Mouse (Mus musculus): Measurements from ENCODE around the gene Haus4. TPM values are rescaled to one million over a fixed set of nuclear protein-coding genes. Genes with fewer than 3 reads are reported as not detected.

Gene Haus4
- total RNA-seq, 1 experiment from 2014 or later, result 76.0 TPM

GRCm38 (mm10) chr14:54528007-54528393 lies 26.4 kb downstream of the Haus4 start:
- ATAC-seq (replicated peaks in 1 of 2; ENCODE audit: insufficient read depth in 1 of 2, low FRiP score in 2 of 2, low TSS enrichment in 1 of 2, low read depth in 1 of 2, poor library complexity in 2 of 2, severe bottlenecking in 2 of 2), result no peak

- no peak for ATAC-seq (replicated peaks in 1 of 2; ENCODE audit: insufficient read depth in 1 of 2, low FRiP score in 2 of 2, low TSS enrichment in 1 of 2, low read depth in 1 of 2, poor library complexity in 2 of 2, severe bottlenecking in 2 of 2)
These were observed 27.0 kb downstream of the Haus4 start for GRCm38 (mm10) chr14:54527227-54528006.

DNA sequence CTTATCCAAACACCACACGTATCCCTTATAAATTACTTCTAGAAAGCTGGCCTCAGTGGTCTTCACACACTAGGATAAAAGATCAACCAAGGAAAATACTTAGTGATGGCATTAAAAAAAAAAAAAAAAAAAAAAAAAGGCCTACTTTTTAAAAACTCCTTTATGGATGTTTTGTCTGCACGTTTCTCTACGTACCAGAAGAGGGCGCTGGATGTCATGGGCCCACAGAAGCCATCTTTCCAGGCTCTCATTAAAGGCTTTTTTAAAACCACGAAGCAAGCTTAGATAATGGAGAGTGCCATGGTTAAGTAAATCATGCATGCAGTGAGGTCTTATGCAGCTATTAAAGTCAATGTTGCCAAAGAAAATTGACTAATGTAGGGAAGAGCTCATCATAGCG lies 30.8 kb downstream of the Haus4 start:
- ATAC-seq (replicated peaks in 1 of 2; ENCODE audit: insufficient read depth in 1 of 2, low FRiP score in 2 of 2, low TSS enrichment in 1 of 2, low read depth in 1 of 2, poor library complexity in 2 of 2, severe bottlenecking in 2 of 2), result no peak

DNA sequence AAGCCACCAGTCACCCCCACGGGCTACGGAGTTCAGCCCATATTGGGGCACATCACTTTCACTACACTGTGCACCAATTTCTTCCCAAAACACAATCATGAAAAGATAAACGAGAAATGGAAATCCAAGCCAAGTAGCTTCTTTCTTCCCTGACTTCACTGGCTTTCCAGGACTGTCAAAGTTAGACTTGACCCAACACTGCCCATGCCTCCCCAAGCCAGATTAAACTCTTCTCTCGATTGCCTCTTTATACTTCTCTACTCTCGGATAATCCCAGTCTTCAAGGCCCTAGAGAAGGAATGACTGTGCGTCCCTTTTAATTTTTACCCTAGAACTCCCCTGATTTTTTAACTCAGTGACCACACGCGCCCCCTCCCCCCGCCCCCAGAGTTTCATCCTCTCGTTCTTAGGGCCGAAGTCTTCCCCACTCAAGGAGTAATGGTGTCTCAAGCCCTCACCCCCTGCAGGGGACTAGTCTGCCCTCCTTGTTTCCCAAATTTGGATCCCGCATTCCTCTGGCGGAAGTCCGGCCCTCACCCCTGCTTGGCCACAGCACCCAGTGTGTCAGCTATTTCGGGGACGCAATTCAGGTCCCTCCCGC lies 37.6 kb downstream of the Haus4 start:
- ATAC-seq (replicated peaks in 1 of 2; ENCODE audit: insufficient read depth in 1 of 2, low FRiP score in 2 of 2, low TSS enrichment in 1 of 2, low read depth in 1 of 2, poor library complexity in 2 of 2, severe bottlenecking in 2 of 2), result no peak

GRCm38 (mm10) chr14:54509774-54510173 lies 44.6 kb downstream of the Haus4 start:
- no peak for ATAC-seq (replicated peaks in 1 of 2; ENCODE audit: insufficient read depth in 1 of 2, low FRiP score in 2 of 2, low TSS enrichment in 1 of 2, low read depth in 1 of 2, poor library complexity in 2 of 2, severe bottlenecking in 2 of 2)

GRCm38 (mm10) chr14:54503092-54503491 lies 51.3 kb downstream of the Haus4 start:
- no peak for ATAC-seq (replicated peaks in 1 of 2; ENCODE audit: insufficient read depth in 1 of 2, low FRiP score in 2 of 2, low TSS enrichment in 1 of 2, low read depth in 1 of 2, poor library complexity in 2 of 2, severe bottlenecking in 2 of 2)

- ATAC-seq (replicated peaks in 1 of 2; ENCODE audit: insufficient read depth in 1 of 2, low FRiP score in 2 of 2, low TSS enrichment in 1 of 2, low read depth in 1 of 2, poor library complexity in 2 of 2, severe bottlenecking in 2 of 2), result no peak
These were observed 53.1 kb downstream of the Haus4 start for GRCm38 (mm10) chr14:54501365-54501764.

GRCm38 (mm10) chr14:54499330-54499729 lies 55.1 kb downstream of the Haus4 start:
- ATAC-seq (replicated peaks in 1 of 2; ENCODE audit: insufficient read depth in 1 of 2, low FRiP score in 2 of 2, low TSS enrichment in 1 of 2, low read depth in 1 of 2, poor library complexity in 2 of 2, severe bottlenecking in 2 of 2), result no peak

GRCm38 (mm10) chr14:54496706-54497105 lies 57.7 kb downstream of the Haus4 start:
- no peak for ATAC-seq (replicated peaks in 1 of 2; ENCODE audit: insufficient read depth in 1 of 2, low FRiP score in 2 of 2, low TSS enrichment in 1 of 2, low read depth in 1 of 2, poor library complexity in 2 of 2, severe bottlenecking in 2 of 2)

GRCm38 (mm10) chr14:54494234-54494633 lies 60.2 kb downstream of the Haus4 start:
- peak; percentile 83 to 85 for ATAC-seq (replicated peaks in 1 of 2; ENCODE audit: insufficient read depth in 1 of 2, low FRiP score in 2 of 2, low TSS enrichment in 1 of 2, low read depth in 1 of 2, poor library complexity in 2 of 2, severe bottlenecking in 2 of 2)

DNA sequence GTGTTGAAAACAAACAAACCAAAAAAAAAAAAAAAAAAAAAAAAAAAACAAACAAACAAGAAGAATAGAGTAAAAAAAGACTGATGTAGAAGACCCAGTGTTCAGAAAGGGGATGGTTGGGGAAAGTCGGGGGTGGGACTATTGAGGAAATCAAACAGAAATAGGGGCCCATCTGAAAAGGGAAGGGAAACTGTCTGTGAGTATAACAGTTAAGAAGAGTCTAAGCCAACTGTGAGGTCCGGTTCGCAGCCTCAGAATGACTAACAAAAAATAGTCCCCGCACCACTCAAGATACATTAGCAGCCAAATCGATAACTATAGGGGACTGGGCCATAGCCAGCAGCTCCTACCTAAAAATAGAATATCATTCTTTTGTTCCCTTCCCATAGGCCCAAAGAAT lies 61.2 kb downstream of the Haus4 start:
- ATAC-seq (replicated peaks in 1 of 2; ENCODE audit: insufficient read depth in 1 of 2, low FRiP score in 2 of 2, low TSS enrichment in 1 of 2, low read depth in 1 of 2, poor library complexity in 2 of 2, severe bottlenecking in 2 of 2), result no peak

- ATAC-seq (replicated peaks in 1 of 2; ENCODE audit: insufficient read depth in 1 of 2, low FRiP score in 2 of 2, low TSS enrichment in 1 of 2, low read depth in 1 of 2, poor library complexity in 2 of 2, severe bottlenecking in 2 of 2), result peak; percentile 46 to 48; a peak in 2 of 4 replicates
These were observed 61.9 kb downstream of the Haus4 start for GRCm38 (mm10) chr14:54492345-54493131.

Other genes with a start within 250 kb of the Haus4 start
- 30.6 and 30.7 TPM in 2 replicates for gene Oxa1l, start 193.8 kb downstream of the Haus4 start, total RNA-seq (2017)
- gene Slc7a7, start 136.8 kb downstream of the Haus4 start, total RNA-seq (2017), result 1.9 and 3.5 TPM in 2 replicates
- 103 and 131 TPM in 2 replicates for gene Mrpl52, start 127.7 kb downstream of the Haus4 start, total RNA-seq (2017)
- 6.5 and 7.5 TPM in 2 replicates for gene Mmp14, start 123.0 kb downstream of the Haus4 start, total RNA-seq (2017)
- 20.5 and 38.3 TPM in 2 replicates for gene Lrp10, start 90.5 kb downstream of the Haus4 start, total RNA-seq (2017)
- gene Rem2, start 78.5 kb downstream of the Haus4 start, total RNA-seq (2017), result 1.8 and 2.5 TPM in 2 replicates
- 52.4 and 53.1 TPM in 2 replicates for gene Prmt5, start 37.1 kb downstream of the Haus4 start, total RNA-seq (2017)
- gene Ajuba, start 22.9 kb upstream of the Haus4 start, total RNA-seq (2017), result 0.74 and 1.3 TPM in 2 replicates
- gene 4931414P19Rik, start 51.4 kb upstream of the Haus4 start, total RNA-seq (2017), result 3.8 and 15.3 TPM in 2 replicates
- 27.2 and 41.8 TPM in 2 replicates for gene Psmb5, start 63.4 kb upstream of the Haus4 start, total RNA-seq (2017)
- not detected in 2 replicates for gene Psmb11, start 66.8 kb upstream of the Haus4 start, total RNA-seq (2017)
- not detected in 2 replicates for gene Gm17606, start 86.3 kb upstream of the Haus4 start, total RNA-seq (2017)
- gene Cdh24, start 86.7 kb upstream of the Haus4 start, total RNA-seq (2017), result 1.4 and 2.3 TPM in 2 replicates
- 34.8 and 47.8 TPM in 2 replicates for gene 1700123O20Rik, start 131.6 kb upstream of the Haus4 start, total RNA-seq (2017)
- 261 and 357 TPM in 2 replicates for gene Acin1, start 132.3 kb upstream of the Haus4 start, total RNA-seq (2017)
- gene Gm29776, start 144.2 kb upstream of the Haus4 start, total RNA-seq (2017), result 1.1 TPM in 1 of 2 replicates, not detected in the other
- 11.4 and 25.4 TPM in 2 replicates for gene Cebpe, start 157.6 kb upstream of the Haus4 start, total RNA-seq (2017)
- 2.3 and 3.2 TPM in 2 replicates for gene Slc7a8, start 227.3 kb upstream of the Haus4 start, total RNA-seq (2017)

Measured in hematopoietic stem cell, adult 5-6 weeks (primary cell).